Mouse (Mus musculus) kidney, postnatal 0 days (tissue): ENCODE measurements at regions not wholly inside any gene's neighbourhood (a gene's known extent, or its start where the extent isn't known, plus 50 kb on each side); places are given as distances from the start of the nearest gene placed in this dataset.

Experiments
- ATAC-seq: fragments of 200-750 bp; cut with Nextera tagmentation; replicated peaks from 2 replicates; pipeline ENCODE4 v1.8.0; 2017; ENCODE audit warnings: low read depth, moderate number of reproducible peaks, moderate TSS enrichment, moderate library complexity; ENCODE audit not compliant: low FRiP score
- DNase-seq: peaks from one replicate; pipeline ENCODE4 v3.0.0-alpha.2; 2016; ENCODE audit warnings: low spot score
- H3K27ac ChIP-seq: fragments of 300-500 bp; sonication (generic); 2 replicates; pipeline ENCODE4 v1.5.1; 2014; ENCODE audit warnings: mild to moderate bottlenecking
- H3K27me3 ChIP-seq: fragments of 300-500 bp; sonication (generic); 2 replicates; pipeline ENCODE4 v1.6.1; 2014; ENCODE audit warnings: low read length, mixed read lengths; ENCODE audit not compliant: insufficient read depth
- H3K36me3 ChIP-seq: fragments of 300-500 bp; sonication (generic); 2 replicates; pipeline ENCODE4 v1.6.1; 2014; ENCODE audit warnings: low read length, mixed read lengths; ENCODE audit not compliant: insufficient read depth
- H3K4me1 ChIP-seq: fragments of 300-500 bp; sonication (generic); replicated peaks from 2 replicates; pipeline ENCODE4 v1.6.1; 2014; ENCODE audit warnings: antibody characterized with exemption, low read length, mixed read lengths; ENCODE audit not compliant: insufficient read depth
- H3K4me2 ChIP-seq: fragments of 300-500 bp; sonication (generic); 2 replicates; pipeline ENCODE4 v1.6.1; 2014; ENCODE audit warnings: mild to moderate bottlenecking, low read length, moderate library complexity, mixed read lengths
- H3K4me3 ChIP-seq: fragments of 300-500 bp; sonication (generic); replicated peaks from 2 replicates; pipeline ENCODE4 v1.5.1; 2014; ENCODE audit warnings: low read depth, low read length
- H3K9ac ChIP-seq: fragments of 300-500 bp; sonication (generic); 2 replicates; pipeline ENCODE4 v1.6.1; 2014; ENCODE audit warnings: low read depth, low read length
- H3K9me3 ChIP-seq: fragments of 300-500 bp; sonication (generic); replicated peaks from 2 replicates; pipeline ENCODE4 v1.6.1; 2016; ENCODE audit warnings: low read length, inconsistent platforms, mixed read lengths
- CTCF ChIP-seq: IDR thresholded peaks from 2 replicates; pipeline ENCODE4 v1.5.1; 2016; ENCODE audit warnings: antibody characterized with exemption, low read depth, mild to moderate bottlenecking, moderate library complexity
- WGBS: fragments of 180-500 bp; shearing (Covaris S2); extraction: QIAGEN DNeasy Blood & Tissue Kit; methylation state at CpG from one replicate; pipeline ENCODE4 v1.1.7; 2014; 5-methylcytosine and 5-hydroxymethylcytosine counted together

DNA sequence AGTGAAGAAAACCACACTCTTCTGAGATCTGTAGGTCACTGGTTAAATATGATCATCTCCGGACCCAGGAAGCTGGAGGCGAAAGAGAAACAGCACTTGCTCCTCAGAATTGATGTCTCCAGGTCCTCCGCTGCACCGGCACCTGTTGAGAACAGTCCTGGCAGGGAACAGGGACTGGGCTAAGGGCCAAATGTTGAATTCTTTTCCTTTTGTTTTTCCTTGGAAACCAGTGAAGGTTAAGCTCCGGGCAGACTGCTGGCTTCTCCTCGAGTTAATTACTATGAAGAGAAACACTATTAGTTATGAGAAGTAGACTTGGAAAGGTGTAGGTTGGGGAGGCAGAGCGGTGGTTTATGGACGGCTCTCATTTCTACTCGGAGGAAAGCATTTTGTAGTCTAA is 242.7 kb downstream of the Rngtt start:
- DNase-seq = no peak
- H3K4me2 ChIP-seq = 0 out of 2 replicates have a peak overlapping the region, but pooled peaks have one; percentile 10
- no peak for TF ChIP-seq CTCF
- H3K9me3 ChIP-seq = no peaks in the 10 kb centered on the region
- 41% methylated on average over 9 of the region's 9 CpGs for WGBS
- H3K4me3 ChIP-seq = no peak overlapping the region
- no peak overlapping the region for H3K9ac ChIP-seq
- ATAC-seq = no peak
- no peak overlapping the region for H3K27ac ChIP-seq
- 0 out of 2 replicates have a peak, but pooled peaks cover 2% of the 10 kb centered on the region for H3K4me1 ChIP-seq
- no peaks in the 10 kb centered on the region for H3K36me3 ChIP-seq
- H3K27me3 ChIP-seq = no peaks in the 10 kb centered on the region

GRCm38 (mm10) chr4:33554606-33555005 is 244.5 kb downstream of the Rngtt start:
- Histone ChIP-seq H3K4me2 (no peak overlapping the region), H3K27me3 (no peaks in the 10 kb centered on the region), H3K27ac (no peak overlapping the region), H3K36me3 (no peaks in the 10 kb centered on the region), H3K9me3 (no peaks in the 10 kb centered on the region), H3K4me3 (no peak overlapping the region), H3K9ac (no peak overlapping the region), H3K4me1 (0 out of 2 replicates have a peak, but pooled peaks cover 2% of the 10 kb centered on the region)
- no peak for TF ChIP-seq CTCF
- WGBS = 37% methylated on average over 6 of the region's 6 CpGs
- DNase-seq (no peak), ATAC-seq (no peak)

DNA sequence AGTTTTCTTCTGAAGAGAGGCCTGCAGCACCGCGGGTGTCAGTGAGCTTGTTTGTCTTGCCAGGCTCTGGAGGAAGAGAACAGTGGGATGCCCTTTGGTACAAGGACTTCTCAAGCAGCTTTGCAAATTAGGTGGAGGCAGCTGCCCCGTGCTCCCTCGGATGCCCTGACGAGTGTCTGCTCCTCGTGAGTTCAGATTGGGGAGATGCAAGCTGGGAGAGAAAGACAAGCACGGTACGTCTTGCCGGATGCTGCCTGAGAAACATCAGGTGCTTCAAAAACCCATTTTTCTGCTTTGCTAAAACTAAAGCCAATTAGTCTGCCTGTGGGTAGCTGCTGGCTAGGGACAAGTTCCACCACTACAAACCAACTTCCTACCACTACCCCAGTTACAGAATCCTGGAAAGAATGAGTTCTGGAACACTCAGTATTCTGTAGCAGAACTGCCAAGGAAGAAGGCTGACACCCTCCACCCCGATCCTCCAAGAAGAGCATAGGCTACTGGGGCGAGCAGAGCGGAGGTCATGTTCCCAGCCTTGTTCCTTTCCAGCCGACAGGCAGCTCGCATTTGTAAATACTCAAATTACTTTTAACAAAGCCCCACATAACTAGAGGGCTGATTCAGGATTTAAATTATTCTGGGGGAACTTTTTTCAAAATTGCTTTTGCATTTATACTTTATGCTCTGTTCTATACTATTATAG is 245.3 kb downstream of the Rngtt start:
- Histone ChIP-seq H3K4me1 (0 out of 2 replicates have a peak, but pooled peaks cover 2% of the 10 kb centered on the region), H3K9me3 (no peaks in the 10 kb centered on the region), H3K27ac (no peak overlapping the region), H3K4me2 (peak overlapping the region; percentile 30; the same call in 1 of the 2 replicates), H3K36me3 (no peaks in the 10 kb centered on the region), H3K4me3 (no peak overlapping the region), H3K27me3 (no peaks in the 10 kb centered on the region), H3K9ac (no peak overlapping the region)
- WGBS = 17% methylated on average over 14 of the region's 14 CpGs
- ATAC-seq (no peak), DNase-seq (peak; percentile 41)
- no peak for TF ChIP-seq CTCF

GRCm38 (mm10) chr4:33555966-33556365 is 245.9 kb downstream of the Rngtt start:
- H3K9ac ChIP-seq = no peak overlapping the region
- TF ChIP-seq CTCF = no peak
- peak overlapping the region; percentile 30; the same call in 1 of the 2 replicates for H3K4me2 ChIP-seq
- DNase-seq = no peak
- no peak overlapping the region for H3K27ac ChIP-seq
- WGBS = 34% methylated on average over 12 of the region's 12 CpGs
- 0 out of 2 replicates have a peak, but pooled peaks cover 2% of the 10 kb centered on the region for H3K4me1 ChIP-seq
- no peak for ATAC-seq
- no peaks in the 10 kb centered on the region for H3K9me3 ChIP-seq
- H3K4me3 ChIP-seq = no peak overlapping the region
- H3K36me3 ChIP-seq = no peaks in the 10 kb centered on the region
- H3K27me3 ChIP-seq = no peaks in the 10 kb centered on the region

DNA sequence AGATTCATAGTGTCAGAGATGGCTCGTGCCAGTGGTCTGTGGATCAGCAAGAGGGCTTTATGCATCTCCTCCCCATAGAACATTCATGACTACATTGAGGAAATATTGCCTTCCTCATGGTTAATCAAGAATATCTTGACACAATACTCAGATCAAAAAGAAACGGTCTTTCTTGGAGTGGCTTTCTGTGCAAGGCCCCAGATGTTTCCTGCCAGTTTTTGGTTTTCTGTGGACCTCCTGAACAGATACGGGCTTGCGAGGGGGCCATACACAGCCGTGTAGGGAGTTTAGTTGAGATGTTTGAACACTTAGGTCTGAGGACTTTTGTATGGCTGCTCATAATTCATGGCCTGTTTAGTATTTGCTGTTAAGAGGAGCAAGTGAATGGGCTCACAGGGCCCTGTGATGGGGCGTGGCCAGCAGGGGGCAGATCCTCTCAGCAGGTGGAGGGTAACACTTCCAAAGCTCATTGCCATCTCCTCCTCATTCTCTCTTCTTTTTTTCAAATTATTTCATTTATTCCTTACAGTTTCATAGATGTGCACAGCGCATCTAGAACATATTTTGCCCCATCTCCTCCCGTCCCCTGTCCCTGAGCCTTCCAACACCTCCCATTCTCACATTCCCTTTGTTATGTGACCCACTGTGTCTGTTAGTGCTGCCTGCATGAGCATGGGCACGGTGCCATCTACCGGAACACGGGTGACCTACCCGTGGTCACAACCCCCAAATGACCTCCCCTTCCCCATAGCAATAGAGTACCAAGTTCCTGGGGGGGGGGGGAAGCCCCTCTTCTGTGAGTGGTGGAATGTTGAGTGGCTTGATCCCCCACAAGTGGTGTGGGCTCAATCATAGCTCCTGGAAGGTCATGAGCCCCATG is 246.8 kb downstream of the Rngtt start:
- Histone ChIP-seq H3K9ac (no peak overlapping the region), H3K4me1 (0 out of 2 replicates have a peak, but pooled peaks cover 2% of the 10 kb centered on the region), H3K4me3 (no peak overlapping the region), H3K27me3 (no peaks in the 10 kb centered on the region), H3K9me3 (no peaks in the 10 kb centered on the region), H3K4me2 (no peak overlapping the region), H3K27ac (no peak overlapping the region), H3K36me3 (no peaks in the 10 kb centered on the region)
- 0 out of 2 replicates have a peak, but pooled peaks have one; percentile 21 for ATAC-seq
- TF ChIP-seq CTCF = peak; percentile 45
- DNase-seq = no peak
- WGBS = 74% methylated on average over 12 of the region's 12 CpGs

DNA sequence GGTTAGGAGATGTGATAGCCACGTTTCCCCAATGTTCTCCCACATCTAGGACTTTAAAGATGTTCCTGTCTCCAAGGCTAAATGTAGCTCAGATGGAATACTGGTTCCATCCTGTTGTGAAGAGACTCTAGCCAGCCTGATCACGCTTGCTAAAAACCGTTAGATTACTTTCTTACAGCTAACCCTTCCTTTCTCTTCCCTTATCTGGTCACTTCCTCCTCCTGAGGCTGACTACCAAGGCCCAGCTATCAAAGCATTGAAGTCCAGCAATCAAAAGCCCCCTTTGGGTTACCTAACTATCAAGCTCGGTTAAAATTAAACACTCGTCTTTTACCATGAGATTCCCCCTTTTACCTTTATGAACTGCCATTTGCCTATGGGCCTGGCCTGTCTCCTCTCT is 260.2 kb downstream of the Rngtt start:
- no peak overlapping the region for H3K27ac ChIP-seq
- WGBS = 90% methylated on average over 5 of the region's 5 CpGs

More for the DNA sequence above, 260.2 kb downstream of the Rngtt start:
- H3K36me3 ChIP-seq = no peaks in the 10 kb centered on the region
- no peaks in the 10 kb centered on the region for H3K4me1 ChIP-seq
- H3K4me3 ChIP-seq = no peak overlapping the region
- no peaks in the 10 kb centered on the region for H3K9me3 ChIP-seq
- H3K4me2 ChIP-seq = no peak overlapping the region
- H3K9ac ChIP-seq = no peak overlapping the region
- ATAC-seq (no peak), DNase-seq (no peak)
- H3K27me3 ChIP-seq = no peaks in the 10 kb centered on the region
- TF ChIP-seq CTCF = no peak
